Mouse (Mus musculus) embryo, embryonic 11 days (tissue): ENCODE measurements at regions not wholly inside any gene's neighbourhood (a gene's known extent, or its start where the extent isn't known, plus 50 kb on each side); places are given as distances from the start of the nearest gene placed in this dataset.
A peak's percentile ranks its signal among the peaks of the same experiment; 100 is the strongest.

Experiments used
- DNase-seq: peaks from one replicate; pipeline ENCODE4 v3.0.0-alpha.2; 2015

DNA sequence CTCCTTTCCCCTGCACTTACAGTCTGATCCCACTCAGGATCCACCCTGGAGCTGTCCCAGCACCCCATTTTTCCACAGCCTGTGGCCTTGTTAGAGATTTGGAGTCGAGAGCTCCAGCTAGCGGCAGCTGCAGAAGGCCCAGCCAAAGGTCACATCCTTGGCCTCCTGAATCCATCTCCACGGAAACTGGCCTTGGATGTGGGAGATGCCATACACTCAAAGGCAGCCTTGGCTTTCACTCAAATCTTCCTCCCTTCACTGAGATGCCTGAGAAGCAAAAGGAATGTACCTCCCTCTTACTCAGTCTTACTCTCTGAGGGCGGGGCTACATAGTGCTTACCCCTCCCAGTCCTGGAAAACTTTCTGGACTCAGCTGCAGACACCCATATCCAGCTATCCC is 56.2 kb upstream of the Ky start:
- DNase-seq = peak; percentile 10

DNA sequence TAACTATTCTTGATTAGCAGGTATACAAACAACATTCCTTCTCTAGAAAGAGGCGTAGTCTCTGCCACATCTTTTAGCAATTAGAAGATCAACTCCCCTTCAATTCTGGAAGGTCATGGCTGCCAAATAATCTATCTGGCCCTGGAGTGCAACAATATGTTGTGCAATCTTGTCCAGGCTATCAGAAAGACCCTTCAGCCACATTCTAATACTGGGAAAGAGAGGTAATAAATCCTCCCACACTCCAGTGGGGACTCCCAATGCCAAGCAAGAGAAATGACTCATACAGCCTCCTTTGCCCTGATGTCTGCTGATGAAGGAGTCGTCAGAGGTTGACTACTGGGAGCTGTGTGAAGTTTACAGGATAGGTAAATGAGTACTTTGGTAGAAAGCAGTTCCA is 59.5 kb upstream of the Ky start:
- DNase-seq = no peak

DNA sequence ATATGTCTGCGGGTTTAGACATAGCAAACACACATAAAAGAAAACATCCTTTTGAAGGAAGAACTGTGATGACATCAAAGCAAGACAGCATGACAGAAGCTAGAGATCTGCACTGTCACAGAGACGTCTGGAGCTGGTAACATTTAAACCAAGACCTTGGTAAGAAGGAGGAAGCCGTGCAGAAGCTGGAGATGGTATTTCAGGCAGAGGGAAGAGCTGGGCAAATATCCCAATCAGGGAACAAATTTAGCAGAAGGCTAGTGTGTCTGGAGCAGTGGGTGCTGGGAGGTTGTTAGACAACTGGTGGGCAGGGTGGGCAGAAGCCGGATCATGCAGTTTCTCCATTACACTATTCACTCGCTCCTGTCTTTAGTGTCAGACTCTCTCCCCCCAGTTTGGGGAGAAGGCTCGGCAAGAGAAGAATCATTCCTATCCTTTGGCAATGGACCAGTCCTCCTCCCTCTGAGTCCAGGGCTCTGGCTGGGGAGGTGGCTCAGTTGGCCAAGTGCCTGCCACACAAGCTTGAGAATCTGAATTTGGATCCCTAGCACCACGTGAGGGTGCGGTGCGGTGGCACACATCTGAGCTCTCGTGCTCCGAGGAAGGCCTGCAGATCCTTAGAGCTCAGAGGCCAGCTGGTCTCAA is 63.2 kb upstream of the Ky start:
- no peak for DNase-seq

DNA sequence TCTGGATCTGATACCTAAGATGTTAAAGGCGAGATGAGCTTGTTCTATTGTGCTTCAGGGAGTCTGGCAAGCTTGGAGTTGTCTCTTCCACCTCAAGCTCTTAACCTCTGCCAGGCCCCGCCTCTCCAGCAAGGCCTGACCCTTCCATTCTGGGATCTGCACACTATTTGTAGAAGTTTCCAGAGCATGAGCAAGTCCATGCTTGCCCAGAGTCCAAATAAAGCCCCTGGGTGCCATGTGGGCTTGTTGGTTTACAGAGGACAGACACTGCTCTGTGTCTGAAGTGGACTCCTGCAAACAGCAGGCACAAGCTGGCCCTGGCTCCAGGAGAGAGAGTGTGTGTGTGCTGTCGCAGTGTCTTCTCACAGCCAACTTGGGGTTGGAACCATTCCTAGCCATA is 67.9 kb upstream of the Ky start:
- no peak for DNase-seq

DNA sequence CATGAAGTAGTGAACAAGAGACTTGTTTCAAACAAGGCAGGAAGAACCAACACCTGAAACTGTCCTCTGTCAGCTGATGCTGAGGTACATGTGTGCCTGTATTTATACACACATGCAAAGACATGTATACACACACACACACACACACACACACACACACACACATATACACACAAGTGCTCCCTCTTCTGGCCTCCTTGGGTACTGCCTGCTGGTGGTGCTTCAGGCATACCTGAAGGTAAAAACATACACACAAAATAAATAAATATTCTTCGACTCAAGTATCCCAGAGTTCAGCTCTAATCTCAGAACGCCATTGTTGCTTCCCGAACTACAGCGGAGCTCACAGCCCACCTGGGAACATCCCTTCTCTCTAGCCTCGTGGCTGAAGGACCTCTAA is 69.2 kb upstream of the Ky start:
- no peak for DNase-seq

DNA sequence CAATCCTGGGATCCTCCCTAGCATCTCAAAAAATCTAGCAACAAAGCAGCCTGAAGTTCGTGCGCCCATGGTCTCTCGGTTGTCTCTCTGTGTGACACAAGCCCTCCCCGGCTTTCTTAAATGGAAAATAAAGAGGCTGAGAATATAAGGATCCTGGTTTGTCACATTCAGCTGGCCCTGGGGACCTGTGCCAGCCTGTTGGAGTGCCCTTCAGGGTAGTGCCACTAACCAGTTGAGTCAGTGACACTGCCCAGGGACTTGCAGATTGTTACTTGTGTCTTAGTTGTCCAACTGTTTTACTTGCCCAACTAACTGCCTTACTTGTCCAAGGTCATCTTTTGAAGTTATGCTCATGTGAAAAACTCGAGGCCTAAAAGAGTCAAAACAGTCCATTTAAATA is 73.5 kb upstream of the Ephb1 start:
- DNase-seq = no peak

DNA sequence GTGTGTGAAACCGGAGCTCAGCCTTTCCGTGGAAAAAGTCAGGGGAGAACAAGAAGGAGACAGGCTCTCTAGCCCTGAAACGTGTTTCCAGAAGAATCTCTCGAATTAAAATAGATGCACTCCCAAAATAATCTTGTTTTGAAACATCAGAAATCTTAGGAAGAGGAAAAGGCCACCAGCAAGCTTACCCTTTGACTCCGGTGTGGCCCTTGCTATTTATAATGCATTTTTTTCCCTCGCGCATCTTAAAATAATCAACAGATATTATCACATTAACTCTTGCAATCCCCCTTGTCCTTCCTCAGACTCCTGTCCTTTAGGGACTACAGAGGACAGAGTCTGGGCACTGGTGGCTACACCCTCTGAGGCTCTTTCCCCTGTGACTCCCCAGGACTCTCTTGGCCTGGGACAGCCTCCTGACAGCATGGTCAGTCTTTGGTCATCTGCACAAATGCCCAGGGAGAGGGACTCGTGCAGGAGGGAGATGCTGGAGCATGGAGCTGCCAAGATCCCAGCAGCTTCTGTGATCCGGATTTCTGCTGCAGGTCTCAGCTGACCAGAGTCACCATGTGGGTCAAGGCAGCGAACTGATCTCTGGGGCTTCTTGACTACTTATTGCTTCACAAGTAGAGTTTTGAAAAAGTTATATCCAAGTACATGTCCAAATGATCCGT is 70.3 kb upstream of the Ephb1 start:
- DNase-seq = no peak

DNA sequence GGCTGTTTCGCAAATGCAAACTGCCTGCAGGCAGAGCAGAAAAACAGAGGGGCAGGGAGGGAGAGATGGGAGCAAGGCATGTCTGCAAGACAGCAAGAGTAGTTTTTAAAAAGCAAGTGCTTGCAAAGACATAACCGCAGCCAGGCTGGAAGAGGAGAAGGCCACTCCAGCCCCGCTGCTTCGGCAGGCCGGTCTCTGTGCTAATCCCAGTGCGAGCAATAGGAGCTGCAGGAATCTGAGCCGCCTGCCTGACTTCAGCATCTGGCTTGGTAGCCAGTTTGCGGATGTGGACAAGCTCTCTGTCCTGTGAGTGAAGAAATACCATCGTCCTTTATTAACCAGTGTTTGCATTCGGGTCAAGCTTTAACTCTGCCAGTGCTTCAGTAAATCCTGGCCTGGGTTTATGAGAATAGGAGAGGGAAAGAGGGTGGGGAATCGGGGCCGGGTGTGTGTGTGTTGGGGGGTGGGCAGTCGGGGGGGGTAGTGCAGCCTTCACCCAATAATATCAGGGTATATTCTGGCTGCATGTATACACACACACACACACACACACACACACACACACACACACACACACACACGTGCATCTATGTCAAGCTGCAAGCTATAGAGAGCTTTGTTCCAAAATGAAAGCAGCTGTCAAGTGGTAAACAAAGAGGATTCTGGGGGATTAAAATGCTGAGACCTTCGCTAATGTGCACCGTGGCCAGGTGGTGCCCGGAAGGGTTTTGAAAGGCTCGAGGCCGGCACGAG is 69.6 kb upstream of the Ephb1 start:
- peak; percentile 82 for DNase-seq

DNA sequence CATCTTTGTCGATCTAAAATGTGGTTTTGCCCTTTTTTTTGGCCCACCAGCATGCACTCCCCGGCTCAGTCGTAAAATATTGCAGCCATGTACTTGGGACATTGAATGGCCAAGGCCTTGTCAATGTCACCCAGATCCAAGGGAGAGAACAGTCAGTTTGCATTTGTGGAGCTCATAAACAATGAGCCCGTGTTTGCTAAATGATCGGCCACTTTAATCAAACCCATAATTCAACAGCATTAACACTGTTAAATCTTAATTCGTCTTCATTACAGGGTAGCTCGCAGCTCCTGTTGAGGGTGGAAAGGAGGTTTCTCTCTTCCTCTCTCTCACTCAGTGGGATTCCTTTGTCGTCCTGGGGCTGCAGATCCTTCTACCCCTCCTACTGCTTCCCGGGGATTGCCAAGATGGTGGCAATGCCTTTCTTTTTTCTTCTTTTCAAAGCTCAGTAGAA is 69.0 kb upstream of the Ephb1 start:
- no peak for DNase-seq

DNA sequence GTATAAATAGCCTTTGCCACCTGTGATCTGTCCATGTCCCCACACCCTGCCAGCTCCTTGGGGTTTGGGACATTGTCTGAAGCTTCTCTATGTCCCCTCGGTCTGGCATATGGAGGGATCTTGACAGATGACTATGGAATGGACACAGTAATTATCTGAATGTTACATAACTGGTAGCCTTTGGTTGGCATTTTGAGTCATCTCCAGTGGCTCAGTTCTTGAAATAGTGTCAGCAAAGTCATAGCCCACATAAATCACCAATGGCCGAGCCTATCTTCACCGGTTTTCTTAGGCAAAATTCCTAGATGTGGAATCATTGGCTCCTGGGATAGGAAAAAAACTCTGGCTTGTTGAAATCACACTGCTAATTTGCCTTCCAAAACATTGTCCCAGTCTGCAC is 67.3 kb upstream of the Ephb1 start:
- no peak for DNase-seq

DNA sequence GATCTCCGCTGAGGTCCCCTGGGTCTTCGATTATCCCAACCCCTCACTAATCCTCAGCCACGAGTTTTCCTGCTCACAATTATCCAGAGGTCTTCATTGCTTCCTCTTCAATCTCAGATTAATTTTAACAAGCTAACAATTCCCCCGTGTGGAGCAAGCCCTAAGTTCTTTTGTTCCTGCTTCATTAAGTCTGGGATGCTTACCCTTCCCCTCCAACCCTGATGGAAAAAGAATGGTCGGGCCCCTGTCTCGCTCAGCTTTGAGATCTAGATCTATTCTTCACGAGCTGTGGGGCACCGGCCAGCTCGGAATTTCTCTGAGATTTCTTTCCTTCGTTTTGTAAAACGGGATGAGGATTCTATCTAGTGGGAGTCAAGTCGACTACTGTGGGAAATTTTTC is 65.7 kb upstream of the Ephb1 start:
- peak; percentile 26 for DNase-seq

DNA sequence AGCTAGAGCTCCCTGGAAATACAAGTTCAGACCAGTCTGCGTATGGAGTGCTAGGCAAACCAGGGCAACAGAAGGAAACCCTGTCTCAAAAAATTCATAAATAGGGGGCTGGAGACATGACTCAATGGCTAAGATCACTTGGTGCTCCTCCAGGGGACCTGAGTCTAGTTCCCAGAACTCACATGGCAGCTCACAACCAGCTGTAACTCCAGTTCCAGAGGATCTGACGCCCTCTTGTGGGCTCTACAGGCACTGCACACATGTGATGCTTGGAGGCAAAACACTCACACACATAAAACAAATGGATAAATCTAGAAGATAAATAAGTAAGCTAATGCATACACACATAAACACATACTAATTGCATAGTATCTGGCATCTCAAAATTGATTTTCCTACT is 59.1 kb upstream of the Ephb1 start:
- DNase-seq = no peak

DNA sequence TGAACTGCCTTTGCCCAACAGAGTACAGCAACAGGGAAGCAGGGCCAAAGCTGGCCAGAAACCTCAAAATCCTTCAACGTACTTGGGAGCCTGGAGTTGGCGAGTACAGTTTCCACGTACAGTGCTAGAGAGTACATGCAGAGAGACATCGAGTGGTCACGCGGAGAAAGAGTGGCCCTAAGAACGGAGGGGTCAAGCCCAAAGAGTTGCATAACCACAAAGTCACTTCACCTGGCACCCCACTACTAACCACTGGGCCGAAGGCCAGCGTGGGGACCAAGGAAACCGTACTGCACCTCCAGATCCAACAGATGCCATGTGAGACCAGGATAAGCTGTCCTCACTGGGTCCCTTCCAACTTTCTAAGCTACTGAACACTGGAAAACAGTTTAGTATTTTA is 56.2 kb upstream of the Ephb1 start:
- DNase-seq = no peak

DNA sequence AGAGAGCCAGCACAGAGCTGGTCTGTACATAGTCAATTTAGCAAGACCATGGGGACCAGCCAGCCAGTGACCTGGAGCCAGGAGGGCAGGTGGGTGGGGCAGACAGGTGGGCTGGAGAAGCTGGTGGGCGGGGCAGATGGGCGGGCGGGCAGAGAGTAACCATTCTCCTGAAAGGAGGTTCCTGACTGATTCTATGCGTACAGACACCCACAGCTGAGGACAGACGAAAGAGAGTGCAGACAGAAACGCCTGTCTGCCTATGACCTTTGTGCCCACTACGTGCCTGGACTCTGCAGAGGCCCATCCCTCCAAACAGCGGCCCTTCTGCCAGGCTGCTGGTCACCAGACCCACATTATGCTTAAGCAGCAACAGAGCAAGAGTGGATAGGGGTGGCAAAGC is 51.5 kb upstream of the Ephb1 start:
- no peak for DNase-seq
